Mouse (Mus musculus) mouse embryonic stem cell (cell line): ENCODE measurements around the gene Smim24.

Experiments
- in situ Hi-C, 2 experiments: fragments of 300-500 bp; cut with MboI; formaldehyde crosslinking; loops; 1 replicate in 1 of 2; 3 replicates in 1 of 2; pipeline ENCODE4 v1.14.3; 2019 to 2020; ENCODE audit warnings: low sequenced_read_pairs in 2 of 2, low pct_unique_long_range_greater_than_20kb in 1 of 2, mixed read lengths in 1 of 2; ENCODE audit not compliant: unreplicated experiment in 1 of 2

Gene Smim24

GRCm38 (mm10) chr10:81392781-81393185 is at the start of gene Smim24:
Smim24 (plus strand) TSS chr10:81393051.
- in situ Hi-C loops, result loop anchor here in 1 of 2 experiments (5.0 kb wide), 1 partner anchor 60 kb away; no protein-coding TSS in a partner anchor

DNA sequence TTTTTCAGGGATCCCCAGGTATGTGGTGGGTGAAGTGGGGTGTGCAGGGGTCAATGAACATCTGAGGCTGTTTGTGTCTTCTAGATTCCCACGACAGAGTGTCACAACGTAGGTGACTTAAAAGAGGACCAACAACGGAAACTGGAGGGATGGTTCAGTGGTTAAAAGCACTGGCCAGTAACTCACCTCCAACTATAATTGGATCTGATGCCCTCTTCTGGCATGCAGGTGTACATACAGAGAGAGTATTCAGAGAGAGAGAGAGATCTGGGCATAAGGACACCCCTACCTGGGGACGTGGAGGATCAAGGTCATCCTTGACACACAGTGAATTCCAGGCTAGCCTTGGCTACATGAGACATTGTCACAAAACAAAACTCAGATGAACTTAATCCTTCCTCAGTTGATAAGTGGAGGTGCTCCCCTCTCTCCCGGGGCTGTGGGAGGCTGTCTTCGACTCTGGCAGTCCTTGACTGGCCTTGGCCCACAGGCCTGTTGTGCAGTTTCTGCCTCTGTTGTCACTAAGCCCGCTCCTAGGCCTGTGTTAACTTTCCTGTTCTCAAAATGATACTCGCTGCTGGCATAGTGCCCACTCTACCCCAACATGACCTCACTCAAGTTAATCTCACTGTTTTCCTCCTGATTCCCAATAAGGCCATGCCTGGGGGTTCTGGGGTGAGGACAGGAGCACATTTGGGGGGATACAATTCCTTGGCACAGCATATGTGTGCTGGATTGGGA is 48.3 kb upstream of the Smim24 start:
- in situ Hi-C loops, result loop anchor here (5.0 to 10.0 kb wide), 3 partner anchors 57 to 140 kb away; partner anchors contain the start of gene Nmrk2 (in 1 of the 2)

DNA sequence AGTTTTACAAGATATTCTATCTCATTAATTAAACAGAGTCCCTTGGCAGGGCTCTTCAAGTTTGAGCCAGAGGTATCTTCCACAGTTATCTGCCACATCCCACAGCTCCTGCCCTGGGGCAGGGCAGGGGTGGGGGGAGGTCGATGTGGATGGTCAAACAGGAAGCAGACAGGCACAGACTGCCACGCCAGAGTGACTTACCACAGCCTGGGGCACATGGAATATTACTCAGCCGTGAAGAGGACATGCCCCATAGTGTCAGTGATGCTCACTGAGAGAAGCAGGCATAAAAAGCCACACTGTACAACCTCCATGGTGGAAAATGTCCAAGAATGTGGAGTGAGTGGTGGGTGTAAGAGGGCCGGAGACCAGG is 47.7 kb upstream of the Smim24 start:
- in situ Hi-C loops, result loop anchor here in 1 of 2 experiments (10.0 kb wide), 2 partner anchors 60 to 140 kb away; partner anchors contain the start of gene Nmrk2

DNA sequence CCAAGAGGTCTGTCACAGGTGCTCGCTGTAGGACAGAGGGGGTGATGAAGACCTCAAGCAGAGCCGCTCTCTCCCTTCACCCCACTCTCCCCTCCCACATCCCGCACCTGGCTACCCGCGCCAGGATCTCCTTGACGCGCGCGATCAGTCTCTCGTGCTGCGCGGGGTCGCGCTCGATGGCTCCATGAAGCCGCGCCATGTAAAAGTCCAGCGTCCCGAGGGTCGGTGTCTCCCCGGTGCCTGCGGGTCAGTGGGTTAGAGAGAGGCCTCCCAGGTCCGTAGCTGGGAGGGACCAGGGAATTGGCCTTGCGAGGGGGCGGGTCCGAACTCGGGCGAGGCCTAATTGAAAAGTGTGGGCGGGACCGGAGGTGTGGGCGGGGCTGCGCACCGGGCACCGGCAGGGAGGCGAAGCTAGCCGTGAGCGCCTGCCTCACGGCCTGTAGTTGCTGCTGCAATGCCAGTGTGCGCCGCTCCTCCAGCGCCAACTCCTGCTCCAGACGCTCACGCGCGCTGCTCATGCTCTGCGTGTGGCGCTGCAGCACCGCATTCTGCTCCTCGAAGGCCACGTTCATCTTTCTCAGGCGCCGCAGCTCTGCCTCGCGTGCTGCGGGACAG is 46.3 kb upstream of the Smim24 start:
- in situ Hi-C loops, result loop anchor here in 1 of 2 experiments (10.0 kb wide), 2 partner anchors 62 to 142 kb away; partner anchors contain the start of gene Nmrk2

- in situ Hi-C loops, result loop anchor here in 1 of 2 experiments (10.0 kb wide), 2 partner anchors 64 to 144 kb away; partner anchors contain the start of gene Nmrk2
Observed at GRCm38 (mm10) chr10:81349146-81349545, 43.7 kb upstream of the Smim24 start.

- in situ Hi-C loops, result loop anchor here in 1 of 2 experiments (10.0 kb wide), 2 partner anchors 65 to 145 kb away; partner anchors contain the start of gene Nmrk2
Observed at GRCm38 (mm10) chr10:81349961-81350350, 42.9 kb upstream of the Smim24 start.

GRCm38 (mm10) chr10:81350351-81351063 is 42.3 kb upstream of the Smim24 start, which contains the start of gene Hmg20b:
Hmg20b (minus strand) TSS chr10:81350480.
- in situ Hi-C loops, result no loop called here

DNA sequence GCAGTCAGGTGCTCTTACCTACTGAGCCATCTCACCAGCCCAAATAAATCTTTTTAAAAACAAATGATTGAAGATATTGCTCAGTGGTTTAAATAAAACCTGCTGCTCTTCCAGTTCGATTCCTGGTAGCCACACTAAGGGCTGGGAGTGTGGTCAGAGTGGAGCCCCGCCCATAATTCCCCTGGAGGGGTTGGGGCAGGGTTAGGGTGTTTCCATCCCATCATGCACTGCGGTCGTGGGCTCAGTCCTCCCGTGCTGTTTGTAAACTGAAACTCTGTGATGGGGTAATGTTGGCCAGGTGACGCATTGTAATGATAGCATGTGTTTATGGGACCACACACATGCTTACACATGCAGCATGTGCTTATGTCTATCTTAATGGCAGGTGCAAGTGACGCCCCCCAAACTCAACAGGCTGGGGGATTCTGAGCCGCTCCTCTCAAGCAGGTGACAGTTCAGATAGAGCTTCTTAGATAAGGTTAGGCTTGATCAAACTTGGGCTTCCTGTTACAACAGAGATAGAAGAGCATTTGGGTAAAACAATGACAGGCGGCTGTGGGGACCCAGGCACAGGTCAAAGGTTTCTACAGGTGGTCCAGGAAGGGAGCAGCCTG is 41.1 kb upstream of the Smim24 start:
- in situ Hi-C loops, result no loop called here

DNA sequence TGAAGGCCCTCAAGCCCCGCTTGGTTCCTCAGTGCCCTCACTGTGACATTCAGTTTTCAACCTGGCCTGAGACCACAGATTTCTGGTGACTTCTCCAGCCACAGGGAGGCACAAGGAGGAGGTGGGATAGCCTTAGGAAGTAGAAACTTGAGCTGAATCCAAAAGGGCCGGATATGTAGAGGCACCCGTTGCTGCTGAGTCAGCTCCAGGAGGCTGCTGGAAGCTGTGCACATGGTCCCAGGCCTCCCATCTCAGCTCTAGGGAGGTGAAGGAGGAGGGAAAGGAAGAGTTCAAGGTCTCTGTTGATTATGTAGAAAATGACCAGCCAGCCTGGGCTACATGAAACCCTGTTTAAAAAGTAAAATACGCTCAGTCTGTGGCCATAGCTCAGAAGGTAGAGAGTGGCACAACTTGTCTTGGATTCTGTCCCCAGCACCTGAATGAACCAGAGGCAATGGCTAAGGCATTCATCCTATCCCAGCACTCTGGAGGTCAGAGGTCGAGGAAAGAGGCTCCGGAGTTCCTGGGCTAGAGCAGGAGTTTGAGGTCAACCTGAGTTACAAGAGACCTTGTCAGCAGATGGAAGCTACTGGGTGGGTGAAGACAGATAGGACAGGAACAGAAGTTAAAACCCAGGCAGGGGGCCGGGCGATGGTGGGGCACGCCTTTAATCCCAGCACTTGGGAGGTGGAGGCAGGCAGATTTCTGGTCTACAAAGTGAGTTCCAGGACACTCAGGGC is 37.9 kb upstream of the Smim24 start:
- in situ Hi-C loops, result no loop called here

GRCm38 (mm10) chr10:81355533-81355932 is 37.3 kb upstream of the Smim24 start:
- in situ Hi-C loops, result no loop called here

DNA sequence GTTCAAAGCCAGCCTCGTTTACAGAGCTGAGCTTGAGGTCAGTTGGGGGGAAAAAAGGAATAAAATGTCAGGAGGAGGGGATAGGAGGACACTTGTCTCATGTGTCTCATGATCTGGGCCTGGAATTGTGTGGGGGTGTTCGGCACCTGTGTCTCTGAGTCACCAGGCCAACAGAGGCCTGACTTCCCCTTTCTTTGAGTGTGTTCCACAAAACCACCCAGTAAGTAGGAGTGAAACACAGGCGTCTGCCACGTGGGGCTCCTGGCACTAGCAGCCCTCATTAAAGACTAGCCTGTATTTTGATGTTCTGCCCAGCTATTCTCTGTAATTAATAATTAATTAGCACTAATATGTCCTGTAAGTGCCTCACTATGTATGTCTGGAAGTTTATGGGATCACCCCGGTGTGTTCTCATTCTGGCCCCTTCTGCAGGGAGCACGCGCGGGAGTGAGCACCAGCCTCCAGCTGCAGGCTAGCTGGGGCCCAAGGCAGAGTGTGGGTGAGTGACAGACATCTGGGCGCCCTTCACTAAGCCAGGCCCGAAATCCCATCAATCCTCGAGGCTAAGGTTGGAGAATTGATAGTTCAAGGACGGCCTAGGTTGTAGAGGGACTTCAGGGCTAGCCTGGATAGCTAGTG is 36.4 kb upstream of the Smim24 start:
- in situ Hi-C loops, result no loop called here

- in situ Hi-C loops, result no loop called here
Observed at GRCm38 (mm10) chr10:81356991-81357844, 35.6 kb upstream of the Smim24 start, which contains the start of gene Mfsd12. Mfsd12 (plus strand) TSS chr10:81357491.

- in situ Hi-C loops, result no loop called here
Observed at GRCm38 (mm10) chr10:81358209-81358608, 34.6 kb upstream of the Smim24 start.

- in situ Hi-C loops, result no loop called here
Observed at GRCm38 (mm10) chr10:81358841-81359240, 34.0 kb upstream of the Smim24 start.

DNA sequence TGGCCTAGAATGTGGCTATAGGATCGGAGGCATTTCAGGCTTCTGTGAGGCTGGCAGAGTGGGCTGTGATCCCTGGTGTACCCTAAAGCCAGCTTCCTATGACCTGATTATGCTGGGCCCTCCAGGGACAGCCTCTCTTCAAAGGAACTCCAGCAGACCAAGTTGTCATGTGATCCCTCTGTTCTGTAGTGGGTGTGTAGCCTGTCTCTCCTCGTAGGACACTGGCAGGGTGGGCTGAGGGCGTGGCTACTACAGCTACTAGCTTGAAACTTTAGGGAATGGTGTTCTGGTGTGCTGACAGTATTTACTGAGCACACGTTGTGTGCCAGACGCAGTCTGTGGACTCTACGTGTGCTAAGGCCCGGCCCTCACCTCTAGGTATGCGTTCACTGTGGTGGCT is 32.1 kb upstream of the Smim24 start:
- in situ Hi-C loops, result no loop called here

- in situ Hi-C loops, result no loop called here
Observed at GRCm38 (mm10) chr10:81362336-81362949, 30.4 kb upstream of the Smim24 start.
